Mouse (Mus musculus): ENCODE measurements around the gene Lrrc29. TPM values are rescaled to one million over a fixed set of nuclear protein-coding genes. Genes with fewer than 3 reads are reported as not detected.

Lrrc29 gene
- total RNA-seq, 2 experiments from 2014 or later, result 5.4 to 5.6 TPM

DNA sequence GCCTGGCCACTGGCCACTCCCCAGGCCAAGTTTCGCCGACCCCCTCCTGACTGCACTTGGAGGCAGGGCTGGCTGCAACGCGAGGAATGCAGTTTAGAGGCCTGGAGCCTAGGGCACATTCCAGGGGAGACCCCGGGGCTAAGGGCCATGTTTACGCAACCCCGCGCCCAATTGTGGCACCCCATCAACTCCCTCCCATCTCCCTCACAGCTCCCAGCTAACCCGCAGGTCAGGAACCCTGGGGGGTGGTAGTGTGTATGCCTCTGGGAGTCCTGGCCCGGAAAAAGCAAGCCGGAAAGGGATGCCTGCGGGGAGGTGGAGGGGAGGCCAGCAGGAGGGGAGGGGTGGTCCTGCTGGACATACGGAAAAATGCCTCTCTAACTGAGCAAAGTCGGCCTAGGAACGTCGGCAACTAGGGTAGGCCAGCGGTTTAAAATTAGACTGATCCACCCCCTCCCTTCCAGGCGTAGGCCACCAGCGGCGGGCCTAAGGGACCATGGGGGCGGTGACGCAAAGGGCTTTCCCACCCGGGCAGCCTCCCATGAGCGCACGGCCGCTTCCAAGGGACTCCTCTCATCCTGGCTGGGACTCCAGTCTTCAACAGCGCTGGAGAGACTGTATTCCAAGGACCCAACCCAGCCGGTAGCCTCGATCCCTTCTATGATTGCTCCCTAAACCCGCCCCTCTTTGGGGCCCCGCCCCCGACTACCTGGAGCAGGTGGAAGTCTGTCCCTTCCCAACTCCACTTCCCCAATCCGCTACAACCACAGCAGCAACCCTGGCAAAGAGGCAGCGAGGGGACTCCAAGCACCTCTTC, 20.7 kb upstream of the Lrrc29 start:
- intact Hi-C loops (cut with DNase I), result no loop called here
- DNase-seq (ENCODE audit: extremely low spot score in 1 of 2, low spot score in 2 of 2), result peak in 1 of 2 experiments; percentile 75

DNA sequence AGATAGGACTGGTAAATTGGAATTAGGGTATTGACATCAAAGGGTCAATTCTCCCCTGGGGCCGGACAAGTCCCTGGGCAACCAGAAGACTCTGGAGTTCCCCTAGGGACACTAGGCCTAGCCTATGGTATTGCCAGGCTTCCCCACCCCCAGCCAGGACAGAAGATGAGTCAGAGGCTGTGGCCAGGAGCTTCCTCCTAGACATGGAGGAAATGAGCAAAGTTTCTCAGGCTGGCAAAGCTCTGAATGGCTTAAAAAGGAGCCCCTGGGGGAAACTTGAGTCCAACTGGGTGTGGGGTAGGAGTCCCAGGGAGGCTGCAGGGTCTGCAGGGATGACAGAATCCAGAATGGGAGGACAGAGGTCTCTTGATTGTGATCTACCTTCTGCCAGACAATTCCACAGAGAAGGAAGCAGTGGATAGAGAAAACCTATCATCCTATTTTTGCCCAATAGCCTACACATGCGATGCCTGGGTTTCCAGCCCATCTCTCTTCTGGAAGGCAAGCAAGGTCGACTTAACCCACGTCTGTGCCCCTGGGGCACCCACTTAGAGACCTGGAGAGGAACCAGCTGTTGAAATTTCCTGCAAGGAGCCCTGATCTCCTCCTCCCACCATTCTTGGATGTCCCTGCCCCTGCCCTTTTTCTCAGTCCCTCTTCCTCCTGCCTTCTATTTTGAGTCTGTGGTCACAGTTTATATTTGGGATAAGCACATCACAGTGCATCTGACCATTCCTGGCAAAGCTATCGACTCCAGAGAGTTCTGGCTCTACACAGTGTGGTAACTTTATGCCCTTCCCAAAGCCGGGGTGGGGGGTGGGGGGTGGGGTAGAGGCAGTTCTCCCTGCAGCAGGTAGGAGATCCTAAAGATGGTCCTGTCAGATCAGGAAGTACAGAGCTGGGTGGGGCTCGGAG, 19.2 kb upstream of the Lrrc29 start:
- DNase-seq (ENCODE audit: extremely low spot score in 1 of 2, low spot score in 2 of 2), result no peak
- intact Hi-C loops (cut with DNase I), result no loop called here

DNA sequence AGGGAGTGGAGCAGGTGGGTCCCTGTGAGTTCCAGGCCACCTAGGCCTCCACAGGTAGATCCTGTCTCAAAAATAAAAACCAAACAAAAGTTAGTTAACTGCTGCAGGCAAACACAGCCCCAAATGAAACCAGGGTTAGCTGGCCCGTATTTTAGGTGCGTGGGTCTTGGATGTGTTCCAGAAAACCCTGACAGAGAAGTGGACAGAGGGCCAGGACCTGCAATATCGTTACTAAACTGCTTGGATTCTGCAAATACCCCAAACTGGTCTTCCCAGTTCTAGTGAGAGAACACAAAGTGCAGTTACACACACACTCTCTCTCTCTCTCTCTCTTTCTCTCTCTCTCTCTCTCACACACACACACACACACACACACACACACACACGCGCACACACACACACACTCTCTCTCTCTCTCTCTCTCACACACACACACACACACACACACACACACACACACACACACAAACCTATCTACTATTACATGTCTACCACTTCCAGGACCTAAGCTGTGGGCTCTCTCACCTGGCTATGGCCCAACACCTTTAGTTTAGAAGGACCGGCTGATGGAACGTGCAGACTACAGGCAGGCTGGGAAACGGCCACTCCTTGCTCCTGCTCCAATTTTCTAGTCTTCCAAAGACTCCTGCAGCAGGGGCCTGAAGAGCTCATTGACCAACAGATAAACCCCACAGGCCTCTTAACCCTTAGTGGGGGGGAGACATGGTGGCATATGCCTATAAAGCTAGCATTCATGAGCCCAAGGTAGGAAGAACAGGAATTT, 17.9 kb upstream of the Lrrc29 start:
- intact Hi-C loops (cut with DNase I), result no loop called here
- DNase-seq (ENCODE audit: extremely low spot score in 1 of 2, low spot score in 2 of 2), result no peak

DNA sequence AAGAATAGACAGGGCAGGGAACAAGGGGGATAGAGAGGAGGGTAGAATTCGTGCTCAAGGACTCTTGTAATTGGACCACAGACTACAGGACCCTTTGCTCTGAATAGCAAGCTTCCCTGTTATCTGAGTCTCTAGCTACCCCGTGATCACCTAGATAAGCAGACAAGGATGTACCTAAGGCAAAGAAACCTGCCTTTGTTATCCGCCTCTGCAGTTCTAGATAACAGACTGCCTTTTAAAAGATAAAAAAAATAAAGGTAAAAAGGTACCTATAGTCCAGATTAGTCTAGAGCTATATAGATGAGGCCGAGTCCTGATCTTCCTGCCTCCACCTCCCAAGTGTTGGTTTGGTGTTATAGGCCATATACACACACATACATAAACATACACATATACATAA, 16.7 kb upstream of the Lrrc29 start:
- intact Hi-C loops (cut with DNase I), result no loop called here
- DNase-seq (ENCODE audit: extremely low spot score in 1 of 2, low spot score in 2 of 2), result no peak

DNA sequence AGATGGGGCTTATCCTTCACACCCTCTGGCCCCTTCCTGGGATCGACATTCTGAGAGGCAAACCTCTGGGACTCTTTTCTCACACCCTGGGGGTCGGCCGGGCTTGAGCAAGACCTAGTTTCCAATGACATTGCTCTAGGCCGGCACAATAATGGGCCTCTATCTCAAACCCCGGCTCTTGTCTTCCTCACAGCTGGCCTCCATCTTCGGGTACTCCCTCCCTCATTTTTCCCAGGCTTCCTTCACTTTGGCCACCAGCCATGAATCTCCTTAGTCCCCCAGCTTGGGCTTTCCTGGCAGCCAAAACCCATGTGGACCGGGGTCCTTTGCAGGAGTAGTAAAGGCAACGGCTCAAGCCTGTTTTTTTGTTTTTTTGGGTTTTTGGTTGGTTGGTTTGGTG, 15.3 kb upstream of the Lrrc29 start:
- DNase-seq (ENCODE audit: extremely low spot score in 1 of 2, low spot score in 2 of 2), result no peak
- intact Hi-C loops (cut with DNase I), result no loop called here

DNA sequence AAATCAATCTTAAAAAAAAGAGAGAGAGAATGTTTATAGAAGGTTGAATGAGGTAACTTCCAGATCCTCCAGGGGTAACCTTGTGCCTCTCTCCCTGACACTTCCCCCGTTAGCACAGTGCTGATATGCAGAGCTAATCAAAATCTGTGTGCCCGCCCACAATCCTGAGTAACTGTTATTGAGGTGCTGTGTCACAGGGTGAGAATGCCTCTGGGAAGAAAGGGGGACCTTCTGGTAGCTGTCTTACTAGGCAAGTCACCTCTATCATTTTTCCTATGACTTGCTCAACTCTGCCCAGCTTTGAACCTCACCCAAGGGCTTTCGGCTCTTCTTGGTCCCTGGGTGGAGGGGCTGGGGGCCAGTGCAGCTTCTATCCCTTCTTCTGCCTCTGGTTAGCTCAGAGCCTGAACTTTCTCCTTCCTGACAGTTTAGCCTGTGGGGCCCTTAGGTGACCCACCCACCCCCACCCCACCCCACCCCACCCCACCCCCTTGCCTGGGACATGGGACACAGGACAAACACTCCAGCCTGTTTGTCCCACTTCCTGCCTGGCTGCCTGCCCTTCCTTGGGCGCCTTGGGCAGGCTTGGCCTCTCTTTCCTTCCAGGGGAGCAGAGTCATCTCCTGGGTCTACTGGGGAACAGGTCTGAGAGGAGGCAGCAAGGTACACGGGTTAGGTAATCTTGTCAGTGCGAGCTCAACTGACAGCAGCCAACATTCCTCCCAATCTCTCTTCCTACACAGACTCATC, 14.0 kb upstream of the Lrrc29 start:
- no peak for DNase-seq (ENCODE audit: extremely low spot score in 1 of 2, low spot score in 2 of 2)
- intact Hi-C loops (cut with DNase I), result no loop called here

DNA sequence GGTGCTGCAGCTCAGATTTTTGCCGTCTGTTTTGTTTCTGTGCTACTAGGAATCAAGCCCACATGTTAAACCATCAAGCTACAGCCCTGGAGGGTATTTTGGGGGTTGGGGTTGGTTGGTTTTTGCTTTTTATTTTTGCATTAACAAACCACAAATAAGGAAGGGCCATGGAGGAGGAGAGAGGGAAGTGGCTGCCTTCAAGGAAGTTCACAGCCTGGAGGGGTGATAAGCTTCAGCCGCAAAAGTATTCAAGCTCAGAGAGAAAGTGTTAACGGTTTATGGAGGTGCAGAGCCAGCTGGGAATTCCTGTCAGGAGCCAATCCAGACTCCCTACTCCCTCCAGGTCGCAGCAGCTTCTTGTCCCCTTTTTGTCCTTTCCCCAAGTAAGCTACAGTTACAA, 12.9 kb upstream of the Lrrc29 start:
- intact Hi-C loops (cut with DNase I), result no loop called here
- DNase-seq (ENCODE audit: extremely low spot score in 1 of 2, low spot score in 2 of 2), result no peak

DNA sequence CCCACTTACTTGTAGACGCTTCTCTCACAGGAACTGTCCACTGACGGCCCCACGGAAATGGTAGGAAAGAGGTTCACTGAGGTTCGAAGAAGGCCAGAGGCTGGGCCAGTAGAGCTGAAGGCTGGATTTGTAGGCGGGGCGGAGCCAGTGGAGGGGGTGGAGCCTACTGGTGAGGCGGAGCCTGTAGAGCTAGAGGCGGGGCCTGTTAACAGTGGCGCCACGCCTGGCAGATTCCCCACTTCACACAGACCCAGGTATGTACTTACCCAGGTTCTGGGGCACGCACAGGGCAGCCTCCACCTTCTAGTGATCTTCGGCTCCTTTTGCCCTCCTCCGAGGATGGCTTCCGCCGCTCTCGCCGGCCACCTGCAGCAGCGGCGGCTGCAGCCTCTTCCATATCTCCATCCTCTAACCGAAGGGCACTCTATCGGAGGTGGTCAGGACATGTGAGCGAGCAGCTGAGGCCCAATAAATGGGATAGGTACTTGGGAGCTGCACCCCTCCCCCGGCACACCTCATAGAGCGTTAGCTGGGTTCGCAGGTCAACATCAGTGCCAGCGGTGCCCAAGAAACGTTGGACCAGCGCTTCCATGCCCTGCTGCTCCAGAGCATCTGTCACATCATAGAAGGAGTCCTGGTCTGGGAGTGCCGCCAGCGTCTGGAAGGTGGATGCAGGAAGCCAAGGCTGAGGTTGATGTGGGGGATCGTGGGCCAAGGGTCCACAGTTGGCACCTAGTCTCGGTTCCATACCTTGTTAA, 10.5 kb upstream of the Lrrc29 start:
- intact Hi-C loops (cut with DNase I), result no loop called here
- DNase-seq (ENCODE audit: extremely low spot score in 1 of 2, low spot score in 2 of 2), result no peak

DNA sequence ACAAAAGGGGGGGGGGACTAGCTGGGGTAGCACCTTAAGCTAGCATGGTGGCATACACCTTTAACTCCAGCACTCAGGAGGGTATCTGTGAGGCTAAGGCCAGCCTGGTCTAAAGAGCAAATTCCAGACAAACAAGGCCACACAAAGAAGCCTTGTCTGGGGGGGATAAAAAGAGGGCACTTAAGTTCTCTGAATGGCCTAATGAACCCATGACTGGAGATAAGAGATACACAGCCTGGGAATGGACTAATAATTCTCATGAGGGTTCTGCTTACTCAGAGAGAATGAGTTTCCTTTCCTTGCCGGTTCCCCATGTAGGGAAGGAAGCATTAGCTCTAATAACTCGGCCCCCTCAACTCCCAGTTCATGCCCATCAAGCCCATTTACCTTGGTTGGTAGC, 6.4 kb upstream of the Lrrc29 start:
- intact Hi-C loops (cut with DNase I), result no loop called here
- DNase-seq (ENCODE audit: extremely low spot score in 1 of 2, low spot score in 2 of 2), result no peak

DNA sequence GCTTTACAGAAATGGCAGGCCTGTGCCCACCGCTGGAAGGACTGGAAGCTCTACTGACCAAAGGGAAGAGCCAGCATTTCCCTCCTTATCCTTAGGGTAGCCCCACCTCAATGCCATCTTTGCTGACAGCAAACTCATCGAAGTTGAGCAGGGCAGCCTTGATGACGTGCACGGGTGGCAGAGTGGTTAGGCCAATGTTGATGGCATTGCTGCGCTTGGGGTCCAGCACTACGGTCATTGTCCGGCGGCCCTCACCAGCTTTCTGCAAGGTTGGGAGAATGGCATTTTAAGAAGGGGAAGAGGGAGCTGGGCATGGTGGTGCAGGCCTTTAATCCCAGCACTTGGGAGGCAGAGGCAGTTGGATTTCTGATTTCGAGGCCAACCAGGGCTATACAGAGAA, 5.9 kb upstream of the Lrrc29 start:
- DNase-seq (ENCODE audit: extremely low spot score in 1 of 2, low spot score in 2 of 2), result no peak
- intact Hi-C loops (cut with DNase I), result no loop called here

DNA sequence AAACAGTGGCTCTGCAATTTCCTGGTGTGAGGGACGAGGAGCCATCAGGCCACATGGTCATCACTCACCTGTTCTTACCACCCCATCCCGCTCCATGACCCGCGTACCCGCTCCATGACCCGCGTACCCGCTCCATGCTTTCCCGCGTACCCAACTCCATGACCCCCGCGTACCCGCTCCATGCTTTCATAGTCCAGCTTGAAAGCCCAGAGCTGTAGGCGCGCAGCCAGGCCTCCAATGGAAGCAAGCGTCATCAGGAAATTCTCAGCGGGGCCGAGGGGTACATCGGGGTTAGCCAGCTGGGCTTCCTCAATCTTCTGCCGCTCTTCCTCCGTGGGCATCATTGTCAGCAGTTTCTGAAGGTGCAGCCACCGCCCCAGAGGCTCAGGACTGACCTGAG, 5.4 kb upstream of the Lrrc29 start:
- intact Hi-C loops (cut with DNase I), result no loop called here
- DNase-seq (ENCODE audit: extremely low spot score in 1 of 2, low spot score in 2 of 2), result no peak

DNA sequence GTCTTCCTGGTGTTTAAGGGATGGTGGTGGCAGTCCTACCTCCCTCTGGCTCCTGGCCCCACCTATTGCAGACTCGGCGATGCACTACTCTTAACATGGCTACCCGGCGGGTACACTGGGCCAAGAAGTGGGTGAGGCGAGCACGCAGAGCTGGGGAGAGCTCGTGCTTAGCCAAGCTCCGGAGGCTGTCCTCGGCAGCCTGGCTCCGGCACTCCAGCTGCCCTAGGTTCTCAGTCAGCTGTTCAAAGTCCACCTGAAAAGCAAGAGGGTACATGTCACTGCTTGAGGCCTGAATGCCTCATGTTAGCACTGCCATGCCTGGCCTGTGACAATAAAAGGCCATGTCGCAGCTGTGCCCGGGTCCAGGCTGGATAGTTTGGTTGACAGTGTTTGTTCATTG, 4.2 kb upstream of the Lrrc29 start:
- intact Hi-C loops (cut with DNase I), result no loop called here
- DNase-seq (ENCODE audit: extremely low spot score in 1 of 2, low spot score in 2 of 2), result no peak

DNA sequence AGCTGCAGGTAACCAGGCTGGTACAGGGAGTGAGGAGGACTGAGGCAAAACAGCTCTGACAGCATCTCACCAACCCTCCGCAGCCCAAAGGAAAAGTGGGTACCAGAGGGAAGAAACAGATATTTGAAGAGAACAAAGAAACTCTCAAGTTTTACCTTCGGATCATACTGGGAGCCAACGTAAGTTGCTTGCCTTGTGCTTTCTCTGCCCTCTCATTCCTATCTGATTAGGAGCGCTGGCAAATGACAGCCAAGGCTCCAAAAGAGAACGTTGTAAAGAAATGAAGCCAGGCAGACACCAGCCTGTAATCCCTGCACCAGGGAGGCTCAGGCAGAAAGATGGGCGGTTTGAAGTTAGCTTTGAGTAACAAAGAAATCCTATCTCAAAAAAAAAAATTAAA, 890 bp upstream of the Lrrc29 start:
- intact Hi-C loops (cut with DNase I), result no loop called here
- DNase-seq (ENCODE audit: extremely low spot score in 1 of 2, low spot score in 2 of 2), result no peak

DNA sequence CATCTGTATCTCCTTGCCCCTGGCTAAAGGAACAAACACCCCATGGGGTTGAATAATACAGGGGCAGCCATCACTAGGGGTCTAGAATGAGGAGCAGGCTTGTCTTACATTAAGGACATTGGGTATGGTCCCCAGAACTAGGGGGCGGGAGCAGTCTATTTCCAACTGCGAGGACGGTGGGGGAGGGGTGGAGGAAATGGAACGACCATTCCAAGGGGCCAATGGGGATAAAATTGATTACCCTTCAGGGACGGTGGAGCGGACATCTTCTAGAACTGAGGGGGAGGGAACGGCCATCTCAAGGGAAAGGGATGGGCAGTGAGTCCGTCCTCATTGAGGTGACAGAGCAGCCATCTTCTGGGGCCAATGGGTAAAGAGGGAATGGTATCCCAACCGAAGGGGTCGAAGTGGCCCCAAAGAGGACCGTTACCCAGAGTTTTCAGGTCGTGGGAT, 411 bp downstream of the Lrrc29 start:
- DNase-seq (ENCODE audit: extremely low spot score in 1 of 2, low spot score in 2 of 2), result peak in 1 of 2 experiments; percentile 62
- intact Hi-C loops (cut with DNase I), result no loop called here

DNA sequence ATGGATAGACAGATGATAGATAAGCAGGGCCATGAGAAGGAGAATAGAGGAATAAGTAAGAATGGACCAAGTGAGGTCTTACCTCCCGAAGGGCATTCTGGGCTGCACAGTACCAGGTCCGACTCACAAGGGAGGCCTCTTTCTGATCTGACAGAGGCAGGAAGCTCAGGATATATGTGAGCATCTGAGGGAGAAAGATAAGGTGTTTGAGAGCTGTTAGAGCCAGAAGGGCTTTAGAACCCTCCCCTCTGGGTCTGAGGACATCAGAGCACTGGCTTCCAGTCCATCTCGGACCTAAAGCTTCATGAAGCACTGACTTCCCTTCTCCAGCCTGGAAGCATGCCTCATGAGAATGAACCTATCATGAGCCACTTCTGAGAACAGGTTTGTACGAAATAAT, 2.9 kb downstream of the Lrrc29 start:
- DNase-seq (ENCODE audit: extremely low spot score in 1 of 2, low spot score in 2 of 2), result no peak
- intact Hi-C loops (cut with DNase I), result no loop called here

DNA sequence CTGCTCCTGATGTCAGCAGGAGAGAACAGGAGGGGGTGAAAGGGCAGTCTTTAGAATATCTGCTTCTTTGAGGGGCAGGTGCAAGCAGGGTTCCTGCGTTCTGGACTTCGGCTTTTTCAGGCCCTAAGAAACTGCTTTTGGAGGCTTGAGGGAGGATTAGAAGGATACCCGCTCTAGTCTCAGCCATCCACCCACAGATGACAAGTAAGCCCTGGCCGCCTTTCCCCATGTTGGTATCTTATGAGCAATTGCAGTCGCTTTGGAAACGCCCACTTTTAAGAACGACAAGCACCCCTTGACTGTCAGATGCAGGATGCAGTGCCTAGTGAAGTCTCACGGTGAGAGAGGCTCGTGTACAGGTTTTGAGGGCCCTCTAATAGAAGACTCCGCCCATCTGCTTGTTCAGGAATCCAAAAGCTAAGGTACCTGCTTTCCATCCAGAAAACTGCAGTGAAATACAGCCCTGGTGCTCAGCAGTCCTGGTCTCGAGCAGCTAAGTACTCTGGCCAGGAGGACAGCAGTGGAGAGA, 7.4 kb downstream of the Lrrc29 start:
- intact Hi-C loops (cut with DNase I), result no loop called here
- DNase-seq (ENCODE audit: extremely low spot score in 1 of 2, low spot score in 2 of 2), result no peak

DNA sequence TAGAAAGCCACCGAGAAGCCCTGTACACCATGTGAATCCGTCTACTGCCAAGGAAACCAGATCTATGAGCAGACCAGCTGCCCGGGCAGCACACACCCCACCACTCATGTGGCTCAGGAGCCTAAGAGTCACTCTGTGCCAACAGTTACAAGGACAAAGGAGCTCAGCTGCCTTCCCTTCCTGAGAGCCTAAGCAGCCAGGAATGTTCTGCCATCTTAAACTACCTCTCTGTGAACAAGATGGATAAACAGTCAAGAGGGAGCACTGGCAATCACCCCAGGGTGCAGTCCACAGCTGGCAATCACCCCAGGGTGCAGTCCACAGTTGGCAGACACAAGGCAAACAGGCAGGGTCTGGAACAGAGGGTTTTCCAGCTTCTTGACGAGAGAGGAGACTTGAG, 8.1 kb downstream of the Lrrc29 start:
- no peak for DNase-seq (ENCODE audit: extremely low spot score in 1 of 2, low spot score in 2 of 2)
- intact Hi-C loops (cut with DNase I), result no loop called here
